Mouse (Mus musculus) CH12.LX (cell line): ENCODE measurements around the gene P2ry14. TPM values are rescaled to one million over a fixed set of nuclear protein-coding genes. Genes with fewer than 3 reads are reported as not detected.

Experiments used
- DNase-seq: peaks from one replicate; pipeline ENCODE4 v3.0.0-alpha.2; 2013; ENCODE audit errors: extremely low read depth
- H3K27ac ChIP-seq: 2 replicates; pipeline ENCODE4 v1.5.1; 2012; ENCODE audit warnings: low read depth, mild to moderate bottlenecking, control low read depth, moderate library complexity; ENCODE audit not compliant: insufficient read depth
- H3K27me3 ChIP-seq: replicated peaks from 2 replicates; pipeline ENCODE3; 2012; ENCODE audit warnings: inconsistent platforms
- H3K36me3 ChIP-seq, 2 experiments: replicated peaks in 1 of 2; 2 replicates each; pipeline versions ENCODE3 to v1.6.1; 2012; ENCODE audit warnings: inconsistent platforms in 1 of 2, low read length in 1 of 2, mild to moderate bottlenecking in 1 of 2, mixed read lengths in 1 of 2, moderate library complexity in 1 of 2; ENCODE audit not compliant: control insufficient read depth in 1 of 2, insufficient read depth in 1 of 2
- H3K4me1 ChIP-seq, 2 experiments: 2 replicates each; pipeline ENCODE4 v1.6.1; 2012; ENCODE audit warnings: inconsistent platforms in 1 of 2, moderate library complexity in 1 of 2; ENCODE audit not compliant: insufficient read depth in 2 of 2, control insufficient read depth in 1 of 2
- H3K4me2 ChIP-seq: 2 replicates; pipeline ENCODE4 v1.6.1; 2012; ENCODE audit warnings: low read depth, mild to moderate bottlenecking, control low read depth; ENCODE audit not compliant: poor library complexity, insufficient read depth, severe bottlenecking
- H3K4me3 ChIP-seq, 3 experiments: fragments of 150-350 bp in 1 of 3; sonication (generic) in 1 of 3; replicated peaks in 1 of 3; 2 replicates each; pipeline versions ENCODE3 to v1.5.1; 2011 to 2012; ENCODE audit warnings: low read depth in 2 of 3, low read length in 2 of 3, mild to moderate bottlenecking in 2 of 3, moderate library complexity in 2 of 3, control low read depth in 1 of 3, improper control_type of control experiment in 1 of 3, inconsistent platforms in 1 of 3, mixed read lengths in 1 of 3; ENCODE audit not compliant: poor library complexity in 1 of 3
- H3K79me2 ChIP-seq: replicated peaks from 2 replicates; pipeline ENCODE4 v1.6.1; 2012; ENCODE audit warnings: mild to moderate bottlenecking, moderate library complexity; ENCODE audit not compliant: control insufficient read depth, poor library complexity, insufficient read depth, severe bottlenecking; ENCODE audit errors: extremely low read depth
- H3K9ac ChIP-seq: 2 replicates; pipeline ENCODE4 v1.6.1; 2012; ENCODE audit warnings: low read depth, mild to moderate bottlenecking, control low read depth, moderate library complexity; ENCODE audit not compliant: insufficient read depth
- H3K9me3 ChIP-seq: replicated peaks from 2 replicates; pipeline ENCODE3; 2012; ENCODE audit warnings: low read length, inconsistent platforms, mixed read lengths
- CHD1 ChIP-seq: IDR thresholded peaks from 2 replicates; pipeline ENCODE4 v1.6.1; 2012; ENCODE audit warnings: low read depth, low read length, improper control_type of control experiment, inconsistent platforms
- CTCF ChIP-seq, 2 experiments: IDR thresholded peaks in 1 of 2; conservative IDR thresholded peaks in 1 of 2; 2 replicates each; pipeline ENCODE4 v1.5.1; 2011 to 2012; ENCODE audit warnings: low read depth in 2 of 2, low read length in 2 of 2, improper control_type of control experiment in 1 of 2, inconsistent platforms in 1 of 2, mild to moderate bottlenecking in 1 of 2, moderate library complexity in 1 of 2
- E2F4 ChIP-seq: IDR thresholded peaks from 2 replicates; pipeline ENCODE4 v1.6.1; 2011; ENCODE audit warnings: low read depth, low read length, improper control_type of control experiment; ENCODE audit not compliant: insufficient replicate concordance
- ELF1 ChIP-seq: IDR thresholded peaks from 2 replicates; pipeline ENCODE4 v1.6.1; 2014; ENCODE audit warnings: low read depth, mild to moderate bottlenecking, inconsistent platforms, low read length, improper control_type of control experiment
- EP300 ChIP-seq: IDR thresholded peaks from 2 replicates; pipeline ENCODE4 v1.6.1; 2011; ENCODE audit warnings: low read length, improper control_type of control experiment
- ETS1 ChIP-seq: conservative IDR thresholded peaks from 2 replicates; pipeline ENCODE4 v1.6.1; 2012; ENCODE audit warnings: low read depth, mild to moderate bottlenecking, inconsistent platforms, low read length, improper control_type of control experiment, moderate library complexity
- GABPA ChIP-seq: IDR thresholded peaks from 2 replicates; pipeline ENCODE4 v1.6.1; 2012; ENCODE audit warnings: low read depth, low read length, improper control_type of control experiment, inconsistent platforms; ENCODE audit not compliant: insufficient replicate concordance
- IRF4 ChIP-seq: IDR thresholded peaks from 2 replicates; pipeline ENCODE4 v1.6.1; 2014; ENCODE audit warnings: low read depth, mild to moderate bottlenecking, inconsistent platforms, low read length, improper control_type of control experiment
- MAZ ChIP-seq: IDR thresholded peaks from 2 replicates; pipeline ENCODE4 v1.6.1; 2012; ENCODE audit warnings: low read depth, mild to moderate bottlenecking, inconsistent platforms, low read length, improper control_type of control experiment, moderate library complexity
- MEF2A ChIP-seq: IDR thresholded peaks from 2 replicates; pipeline ENCODE4 v1.6.1; 2014; ENCODE audit warnings: low read depth, mild to moderate bottlenecking, inconsistent platforms, low read length, improper control_type of control experiment, borderline replicate concordance
- PAX5 ChIP-seq: IDR thresholded peaks from 2 replicates; pipeline ENCODE4 v1.6.1; 2012; ENCODE audit warnings: low read length, inconsistent platforms, mixed read lengths
- POLR2AphosphoS2 ChIP-seq: IDR thresholded peaks from 2 replicates; pipeline ENCODE4 v1.6.1; 2011; ENCODE audit warnings: low read depth, low read length, improper control_type of control experiment
- TCF12 ChIP-seq: IDR thresholded peaks from 2 replicates; pipeline ENCODE4 v1.6.1; 2014; ENCODE audit warnings: low read depth, mild to moderate bottlenecking, inconsistent platforms, low read length, improper control_type of control experiment
- UBTF ChIP-seq: IDR thresholded peaks from 2 replicates; pipeline ENCODE4 v1.6.1; 2012; ENCODE audit warnings: low read depth, mild to moderate bottlenecking, inconsistent platforms, low read length, improper control_type of control experiment, moderate library complexity
- USF1 ChIP-seq: IDR thresholded peaks from 2 replicates; pipeline ENCODE4 v1.6.1; 2014; ENCODE audit warnings: low read depth, mild to moderate bottlenecking, inconsistent platforms, low read length, improper control_type of control experiment
- USF2 ChIP-seq: conservative IDR thresholded peaks from 2 replicates; pipeline ENCODE4 v1.6.1; 2011; ENCODE audit warnings: low read depth, low read length, improper control_type of control experiment
- ZKSCAN1 ChIP-seq: IDR thresholded peaks from 2 replicates; pipeline ENCODE4 v1.6.1; 2012; ENCODE audit warnings: low read depth, inconsistent platforms, low read length, improper control_type of control experiment, borderline replicate concordance
- ZMIZ1 ChIP-seq: IDR thresholded peaks from 2 replicates; pipeline ENCODE4 v1.6.1; 2012; ENCODE audit warnings: low read depth, mild to moderate bottlenecking, inconsistent platforms, low read length, improper control_type of control experiment
- dilution Hi-C: fragments of 300-500 bp; cut with MboI; formaldehyde crosslinking; loops from 2 replicates; pipeline ENCODE4 v1.14.3; 2020; ENCODE audit warnings: low sequenced_read_pairs; ENCODE audit not compliant: extremely low pct_unique_long_range_greater_than_20kb, extremely low pct_ligation_motif_present
- in situ Hi-C: fragments of 300-500 bp; cut with MboI; formaldehyde crosslinking; loops from 3 replicates; pipeline ENCODE4 v1.14.3; 2019; ENCODE audit warnings: low sequenced_read_pairs, low pct_ligation_motif_present, low pct_unique_long_range_greater_than_20kb, mixed read lengths
- polyA plus RNA-seq: library from polyadenylated mRNA; unstranded; fragments of >175 nt; gene quantifications from 2 replicates; pipeline ENCODE4 v1.2.1, GENCODE M21; 2012; ENCODE audit warnings: low read depth; ENCODE audit not compliant: insufficient read length
- total RNA-seq, 2 experiments: library from RNA; depleted of rRNA; stranded (reverse); fragments of 300-350 nt in 1 of 2; fragments of >200 nt in 1 of 2; gene quantifications; 2 replicates each; pipeline ENCODE4 v1.2.3; 2012 to 2014

Gene P2ry14
- total and polyA plus RNA-seq, 3 experiments = 0.20 to 0.34 (median 0.24) TPM

- no peak for TF ChIP-seq ZKSCAN1
- Histone ChIP-seq H3K4me3 (no peak overlapping the region), H3K9ac (no peak overlapping the region), H3K4me2 (no peak overlapping the region), H3K4me1 (peaks cover 0 to 3% of the 10 kb centered on the region in 2 experiments; a peak in 1 of 4 replicates), H3K27me3 (no peaks in the 10 kb centered on the region), H3K9me3 (no peaks in the 10 kb centered on the region), H3K79me2 (no peaks in the 10 kb centered on the region), H3K36me3 (no peaks in the 10 kb centered on the region), H3K27ac (no peak overlapping the region)
- in situ Hi-C loops = no loop called here
- no peak for DNase-seq
- dilution Hi-C loops = no loop called here
Measured at GRCm38 (mm10) chr3:59138946-59139468, 14.4 kb downstream of the P2ry14 start.

DNA sequence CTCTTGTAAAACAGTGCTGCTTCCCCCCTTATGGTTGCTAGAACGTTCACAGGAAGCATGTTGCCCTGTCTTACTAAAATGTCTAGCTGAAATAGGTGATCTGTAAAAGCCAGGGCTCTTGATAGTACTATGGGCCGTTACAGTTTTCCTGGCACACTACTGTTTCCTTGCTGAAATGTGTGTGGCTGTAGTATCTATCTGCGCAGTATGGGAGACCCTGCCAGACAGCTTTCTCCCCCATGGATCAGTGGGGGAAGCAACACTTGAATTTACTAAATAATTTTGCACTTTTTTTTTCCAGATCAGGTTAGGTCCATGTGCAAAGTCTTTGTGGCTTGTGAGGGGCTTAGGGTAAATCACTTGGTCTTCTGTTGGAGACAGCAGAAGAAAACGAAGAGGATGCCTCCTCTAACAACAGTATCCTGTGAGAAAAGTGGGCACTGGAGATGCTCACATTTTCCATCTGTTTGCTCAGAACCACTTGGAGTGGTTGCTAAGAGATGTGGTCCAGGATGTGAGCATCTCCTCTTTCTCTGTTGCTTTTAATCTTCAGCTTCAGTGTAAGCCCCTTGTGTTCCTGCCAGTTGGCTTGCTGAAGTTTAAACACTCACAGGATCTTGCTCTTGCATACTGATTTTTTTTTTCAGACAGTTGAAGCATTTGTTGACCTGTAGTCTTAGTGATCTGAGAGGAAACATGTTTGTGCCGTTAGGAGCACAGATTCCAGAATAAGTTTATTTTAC is 17.3 kb downstream of the P2ry14 start:
- in situ Hi-C loops = no loop called here
- DNase-seq = no peak
- H3K9ac ChIP-seq = no peak overlapping the region
- H3K27me3 ChIP-seq = no peaks in the 10 kb centered on the region
- H3K4me2 ChIP-seq = no peak overlapping the region
- H3K4me1 ChIP-seq = peaks cover 5 to 15% of the 10 kb centered on the region in 2 experiments; a peak in 3 of 4 replicates
- peaks cover 0 to 2% of the 10 kb centered on the region in 2 experiments for H3K36me3 ChIP-seq
- TF ChIP-seq EP300 (no peak), MAZ (no peak), UBTF (no peak), ZMIZ1 (no peak), E2F4 (no peak), POLR2AphosphoS2 (no peak), CTCF (conservative IDR thresholded peaks at IDR 0.05 in 1 of 2, IDR thresholded peaks at IDR 0.05 in 1 of 2; ENCODE audit: low read depth in 2 of 2, low read length in 2 of 2) (no peak), PAX5 (no peak), GABPA (no peak), ETS1 (no peak), USF2 (no peak), IRF4 (no peak), ELF1 (no peak), CHD1 (no peak), USF1 (no peak), MEF2A (no peak), TCF12 (no peak)
- TF ChIP-seq, all 38 proteins: peak for 0
- dilution Hi-C loops = no loop called here
- Histone ChIP-seq H3K9me3 (no peaks in the 10 kb centered on the region), H3K27ac (no peak overlapping the region), H3K4me3 (no peak overlapping the region), H3K79me2 (no peaks in the 10 kb centered on the region)
